In the genomic region with DNA sequence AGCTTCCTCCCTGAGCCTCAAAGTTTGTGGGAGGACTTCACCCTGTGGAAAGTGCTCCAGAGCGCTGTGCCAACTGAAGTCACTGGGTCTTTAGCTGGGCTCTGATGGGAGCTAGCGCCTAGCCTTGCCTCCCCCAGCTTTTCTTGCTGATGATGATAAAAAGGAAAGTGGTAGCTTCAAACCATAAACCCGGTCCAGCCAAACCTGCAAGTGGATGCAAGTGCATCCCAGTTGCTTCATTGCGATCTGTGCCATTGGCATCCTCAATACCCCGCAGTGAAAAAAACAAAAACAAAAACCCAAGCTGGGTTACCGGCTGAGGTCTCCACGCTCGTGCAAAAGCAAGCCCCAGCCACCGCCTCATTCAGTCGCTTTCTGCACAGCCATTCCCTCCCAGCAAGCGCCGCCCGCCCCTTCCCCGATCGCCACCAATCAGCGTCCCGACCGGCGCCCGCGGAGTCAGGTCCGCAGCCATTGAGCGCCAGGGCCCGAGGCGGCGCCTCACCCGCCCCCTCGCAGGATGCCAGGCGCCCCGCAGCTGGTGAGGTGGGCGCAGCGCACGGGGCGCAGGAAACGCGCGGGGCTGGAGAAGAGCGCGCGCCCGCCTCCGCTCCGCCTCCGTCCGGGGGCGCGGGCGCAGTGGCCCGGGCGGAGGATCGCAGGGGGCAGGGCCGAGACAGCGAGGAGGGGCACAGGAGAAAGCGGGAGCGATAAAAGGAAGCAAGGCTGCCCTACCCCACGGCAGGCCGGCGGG, we compare ENCODE assay signal across 1 mouse cellular context.
TF ChIP-seq lines count a peak whose summit lies in the region.

TSS of gene Nanos1 (plus strand) at position 550 of the 754 bp plus-strand sequence.

TF ChIP-seq in MEL, 35 proteins besides CTCF, POLR2A, EP300 and RAD21 (continued from another document):
- no peak; the same call in 1 of the 2 replicates for TF ChIP-seq GATA1 (IDR thresholded peaks at IDR 0.05; ENCODE audit: low read depth, low read length)
- TF ChIP-seq NRF1 (IDR thresholded peaks at IDR 0.05; ENCODE audit: insufficient read depth, low read depth, low read length, poor library complexity, severe bottlenecking), result peak; percentile 65
- TF ChIP-seq USF2 (IDR thresholded peaks at IDR 0.05; ENCODE audit: borderline replicate concordance in 1 of 2, insufficient read depth in 1 of 2, low read depth in 1 of 2, low read length in 2 of 2), result no peak
- TF ChIP-seq E2F4 (IDR thresholded peaks at IDR 0.05; ENCODE audit: borderline replicate concordance, low read depth, low read length), result no peak
- no peak for TF ChIP-seq JUND (IDR thresholded peaks at IDR 0.05; ENCODE audit: low read depth, low read length)
- peak; percentile 59; the same call in 1 of the 2 replicates for TF ChIP-seq ETS1 (IDR thresholded peaks at IDR 0.05; ENCODE audit: low read depth, low read length)
- TF ChIP-seq TBP (IDR thresholded peaks at IDR 0.05; ENCODE audit: low read depth, low read length), result peak; percentile 76
- no peak for TF ChIP-seq RCOR1 (IDR thresholded peaks at IDR 0.05; ENCODE audit: low read depth, low read length)
- TF ChIP-seq MYC (IDR thresholded peaks at IDR 0.05; ENCODE audit: low read depth, low read length), result no peak
- no peak for TF ChIP-seq HCFC1 (IDR thresholded peaks at IDR 0.05; ENCODE audit: low read depth, low read length)
- no peak for TF ChIP-seq BHLHE40 (IDR thresholded peaks at IDR 0.05; ENCODE audit: borderline replicate concordance, low read depth, low read length)
- no peak for TF ChIP-seq TAL1 (IDR thresholded peaks at IDR 0.05; ENCODE audit: low read length)
- peak; percentile 73 for TF ChIP-seq NELFE (IDR thresholded peaks at IDR 0.05; ENCODE audit: low read depth, low read length)
- no peak for TF ChIP-seq CHD2 (IDR thresholded peaks at IDR 0.05; ENCODE audit: low read length)
